Mouse (Mus musculus): ENCODE measurements around the gene Gm26920. TPM values are rescaled to one million over a fixed set of nuclear protein-coding genes. Genes with fewer than 3 reads are reported as not detected.

Gm26920 gene
- total RNA-seq, 1 experiment, result 0.71 TPM

DNA sequence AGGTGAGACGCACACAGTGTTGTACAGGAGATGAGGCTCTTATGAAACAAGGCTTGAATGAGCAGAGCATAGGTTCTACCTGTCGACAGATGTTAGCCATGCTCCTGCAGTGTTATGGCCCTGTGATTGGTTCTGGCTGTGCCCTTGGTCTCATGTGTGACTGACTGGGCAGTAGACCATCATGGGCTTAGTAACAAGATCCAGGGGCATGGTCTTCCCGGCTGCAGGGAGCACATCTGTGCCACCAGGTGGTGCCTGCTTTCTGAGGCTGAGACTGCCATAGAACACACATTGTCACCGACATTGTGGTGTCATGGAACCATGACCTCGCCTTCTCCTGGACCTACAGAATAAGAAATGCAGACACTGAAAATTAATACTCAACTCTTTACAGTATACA, 64.9 kb downstream of the Gm26920 start:
- Histone ChIP-seq H3K9me3 (ENCODE audit: control insufficient read depth, insufficient read depth, low read depth, low read length) (no peaks in the 10 kb centered on the region), H3K36me3 (ENCODE audit: control insufficient read depth, insufficient read depth, low read length, poor library complexity, severe bottlenecking) (peaks cover 50% of the 10 kb centered on the region), H3K27ac (ENCODE audit: insufficient read depth, low read depth, low read length, poor library complexity, severe bottlenecking) (no peak overlapping the region), H3K9ac (ENCODE audit: insufficient read depth, low read depth, low read length, poor library complexity, severe bottlenecking) (no peak overlapping the region), H3K4me1 (ENCODE audit: control insufficient read depth in 2 of 2, insufficient read depth in 2 of 2, low read length in 2 of 2, poor library complexity in 1 of 2) (peaks cover 6 to 32% of the 10 kb centered on the region in 2 experiments; a peak in 3 of 4 replicates), H3K4me3 (ENCODE audit: insufficient read depth in 1 of 2, low read depth in 1 of 2, low read length in 2 of 2, poor library complexity in 1 of 2, severe bottlenecking in 1 of 2) (no peak overlapping the region)
- no peak for TF ChIP-seq MAFK (IDR thresholded peaks at IDR 0.05; ENCODE audit: insufficient read depth, low read depth, low read length)
- no peak for TF ChIP-seq HCFC1 (IDR thresholded peaks at IDR 0.05; ENCODE audit: borderline replicate concordance, insufficient read depth, low read length)
- TF ChIP-seq ZNF384 (IDR thresholded peaks at IDR 0.05; ENCODE audit: low read depth, low read length), result no peak
- TF ChIP-seq CHD2 (IDR thresholded peaks at IDR 0.05; ENCODE audit: low read depth, low read length), result no peak
- TF ChIP-seq ZC3H11A (IDR thresholded peaks at IDR 0.05; ENCODE audit: borderline replicate concordance, low read depth, low read length), result no peak
- DNase-seq (ENCODE audit: low read depth, low spot score), result no peak
- in situ Hi-C loops (cut with MboI; ENCODE audit: low sequenced_read_pairs in 2 of 2, unreplicated experiment in 2 of 2), result no loop called here

DNA sequence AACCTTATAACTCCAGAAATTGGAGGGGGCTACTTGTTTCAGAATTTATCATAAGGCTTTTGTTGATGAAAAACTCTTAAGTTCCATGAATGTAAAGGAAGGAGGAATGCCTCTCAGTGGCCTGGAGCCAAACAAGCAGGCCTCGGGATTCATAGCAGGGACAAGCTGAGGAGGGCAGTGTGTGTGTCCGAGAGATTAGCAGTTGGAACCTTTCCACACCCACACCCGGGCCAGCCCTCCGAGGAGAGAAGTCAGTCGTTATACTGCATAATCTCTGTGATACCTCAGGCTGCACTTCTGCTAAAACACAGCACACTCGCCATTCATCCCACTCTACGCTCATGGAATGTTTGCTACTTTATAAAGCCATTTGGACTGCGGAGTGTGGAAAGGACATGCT, 66.4 kb downstream of the Gm26920 start:
- H3K36me3 ChIP-seq (ENCODE audit: control insufficient read depth, insufficient read depth, low read length, poor library complexity, severe bottlenecking), result peaks cover 60% of the 10 kb centered on the region
- no peak overlapping the region for H3K27ac ChIP-seq (ENCODE audit: insufficient read depth, low read depth, low read length, poor library complexity, severe bottlenecking)
- peaks cover 5 to 25% of the 10 kb centered on the region in 2 experiments; a peak in 3 of 4 replicates for H3K4me1 ChIP-seq (ENCODE audit: control insufficient read depth in 2 of 2, insufficient read depth in 2 of 2, low read length in 2 of 2, poor library complexity in 1 of 2)
- no peak for DNase-seq (ENCODE audit: low read depth, low spot score)
- H3K9ac ChIP-seq (ENCODE audit: insufficient read depth, low read depth, low read length, poor library complexity, severe bottlenecking), result no peak overlapping the region
- H3K4me3 ChIP-seq (ENCODE audit: insufficient read depth in 1 of 2, low read depth in 1 of 2, low read length in 2 of 2, poor library complexity in 1 of 2, severe bottlenecking in 1 of 2), result no peak overlapping the region
- H3K9me3 ChIP-seq (ENCODE audit: control insufficient read depth, insufficient read depth, low read depth, low read length), result no peaks in the 10 kb centered on the region
- in situ Hi-C loops (cut with MboI; ENCODE audit: low sequenced_read_pairs in 2 of 2, unreplicated experiment in 2 of 2), result no loop called here
- TF ChIP-seq ZC3H11A (IDR thresholded peaks at IDR 0.05; ENCODE audit: borderline replicate concordance, low read depth, low read length), result no peak
- no peak for TF ChIP-seq ZNF384 (IDR thresholded peaks at IDR 0.05; ENCODE audit: low read depth, low read length)
- TF ChIP-seq CHD2 (IDR thresholded peaks at IDR 0.05; ENCODE audit: low read depth, low read length), result no peak
- TF ChIP-seq MAFK (IDR thresholded peaks at IDR 0.05; ENCODE audit: insufficient read depth, low read depth, low read length), result no peak
- TF ChIP-seq HCFC1 (IDR thresholded peaks at IDR 0.05; ENCODE audit: borderline replicate concordance, insufficient read depth, low read length), result no peak

DNA sequence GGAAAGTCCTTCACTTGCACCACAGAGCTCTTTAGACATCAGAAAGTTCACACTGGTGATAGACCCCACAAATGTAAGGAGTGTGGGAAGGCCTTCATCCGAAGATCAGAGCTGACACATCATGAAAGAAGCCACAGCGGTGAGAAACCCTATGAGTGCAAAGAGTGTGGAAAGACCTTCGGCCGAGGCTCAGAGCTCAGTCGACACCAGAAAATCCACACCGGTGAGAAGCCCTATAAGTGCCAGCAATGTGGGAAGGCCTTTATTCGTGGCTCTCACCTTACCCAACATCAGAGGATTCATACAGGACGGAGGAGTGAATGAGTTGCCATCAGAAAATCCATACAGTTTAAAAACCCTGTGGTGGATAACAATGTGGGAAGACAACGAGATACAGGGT, 66.9 kb downstream of the Gm26920 start:
- TF ChIP-seq ZNF384 (IDR thresholded peaks at IDR 0.05; ENCODE audit: low read depth, low read length) (no peak), MAFK (IDR thresholded peaks at IDR 0.05; ENCODE audit: insufficient read depth, low read depth, low read length) (no peak), HCFC1 (IDR thresholded peaks at IDR 0.05; ENCODE audit: borderline replicate concordance, insufficient read depth, low read length) (no peak), ZC3H11A (IDR thresholded peaks at IDR 0.05; ENCODE audit: borderline replicate concordance, low read depth, low read length) (no peak), CHD2 (IDR thresholded peaks at IDR 0.05; ENCODE audit: low read depth, low read length) (no peak)
- Histone ChIP-seq H3K27ac (ENCODE audit: insufficient read depth, low read depth, low read length, poor library complexity, severe bottlenecking) (no peak overlapping the region), H3K9me3 (ENCODE audit: control insufficient read depth, insufficient read depth, low read depth, low read length) (no peaks in the 10 kb centered on the region), H3K36me3 (ENCODE audit: control insufficient read depth, insufficient read depth, low read length, poor library complexity, severe bottlenecking) (peaks cover 62% of the 10 kb centered on the region), H3K4me1 (ENCODE audit: control insufficient read depth in 2 of 2, insufficient read depth in 2 of 2, low read length in 2 of 2, poor library complexity in 1 of 2) (peaks cover 5 to 21% of the 10 kb centered on the region in 2 experiments; a peak in 3 of 4 replicates), H3K4me3 (ENCODE audit: insufficient read depth in 1 of 2, low read depth in 1 of 2, low read length in 2 of 2, poor library complexity in 1 of 2, severe bottlenecking in 1 of 2) (no peak overlapping the region), H3K9ac (ENCODE audit: insufficient read depth, low read depth, low read length, poor library complexity, severe bottlenecking) (no peak overlapping the region)
- DNase-seq (ENCODE audit: low read depth, low spot score), result no peak
- in situ Hi-C loops (cut with MboI; ENCODE audit: low sequenced_read_pairs in 2 of 2, unreplicated experiment in 2 of 2), result no loop called here

DNA sequence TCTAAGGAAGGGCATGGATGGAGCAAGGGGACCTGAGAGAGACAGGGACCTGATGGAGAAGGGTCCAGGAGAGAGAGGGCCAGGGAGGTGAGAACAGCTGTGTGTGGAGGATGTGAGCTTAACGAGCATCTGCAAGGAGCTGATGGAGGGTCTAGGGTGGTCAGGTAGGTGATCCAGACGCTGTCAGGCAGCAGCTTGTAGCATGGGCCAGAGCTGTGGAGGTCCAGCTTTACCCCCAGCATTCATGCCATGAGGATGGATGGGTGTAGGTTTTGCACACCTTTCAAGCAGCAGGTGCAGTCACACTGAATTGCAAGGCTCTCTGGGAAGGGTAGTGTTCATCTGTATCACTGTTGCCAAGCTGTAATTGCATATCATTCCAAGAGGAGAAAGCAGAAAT, 70.7 kb downstream of the Gm26920 start:
- Histone ChIP-seq H3K4me3 (ENCODE audit: insufficient read depth in 1 of 2, low read depth in 1 of 2, low read length in 2 of 2, poor library complexity in 1 of 2, severe bottlenecking in 1 of 2) (no peak overlapping the region), H3K4me1 (ENCODE audit: control insufficient read depth in 2 of 2, insufficient read depth in 2 of 2, low read length in 2 of 2, poor library complexity in 1 of 2) (peaks cover 0 to 2% of the 10 kb centered on the region in 2 experiments; a peak in 1 of 4 replicates), H3K9me3 (ENCODE audit: control insufficient read depth, insufficient read depth, low read depth, low read length) (no peaks in the 10 kb centered on the region), H3K9ac (ENCODE audit: insufficient read depth, low read depth, low read length, poor library complexity, severe bottlenecking) (no peak overlapping the region), H3K36me3 (ENCODE audit: control insufficient read depth, insufficient read depth, low read length, poor library complexity, severe bottlenecking) (peaks cover 67% of the 10 kb centered on the region), H3K27ac (ENCODE audit: insufficient read depth, low read depth, low read length, poor library complexity, severe bottlenecking) (no peak overlapping the region)
- in situ Hi-C loops (cut with MboI; ENCODE audit: low sequenced_read_pairs in 2 of 2, unreplicated experiment in 2 of 2), result loop anchor here in 1 of 2 experiments (10.0 kb wide), 1 partner anchor 55 kb away; the partner anchor contains the start of gene Zfp82
- TF ChIP-seq HCFC1 (IDR thresholded peaks at IDR 0.05; ENCODE audit: borderline replicate concordance, insufficient read depth, low read length) (no peak), ZC3H11A (IDR thresholded peaks at IDR 0.05; ENCODE audit: borderline replicate concordance, low read depth, low read length) (no peak), ZNF384 (IDR thresholded peaks at IDR 0.05; ENCODE audit: low read depth, low read length) (no peak), MAFK (IDR thresholded peaks at IDR 0.05; ENCODE audit: insufficient read depth, low read depth, low read length) (no peak), CHD2 (IDR thresholded peaks at IDR 0.05; ENCODE audit: low read depth, low read length) (no peak)
- DNase-seq (ENCODE audit: low read depth, low spot score), result no peak

Measured in ES-E14 (cell line).